Mouse (Mus musculus) hindlimb bud, embryonic 11.5 days (tissue): ENCODE measurements around the gene Slc17a2.

ENCODE experiments used
- DNase-seq: peaks from one replicate; pipeline ENCODE4 v3.0.0-alpha.2; 2012; ENCODE audit warnings: low read depth, low spot score; ENCODE audit errors: extremely low spot score

Slc17a2 gene

DNA sequence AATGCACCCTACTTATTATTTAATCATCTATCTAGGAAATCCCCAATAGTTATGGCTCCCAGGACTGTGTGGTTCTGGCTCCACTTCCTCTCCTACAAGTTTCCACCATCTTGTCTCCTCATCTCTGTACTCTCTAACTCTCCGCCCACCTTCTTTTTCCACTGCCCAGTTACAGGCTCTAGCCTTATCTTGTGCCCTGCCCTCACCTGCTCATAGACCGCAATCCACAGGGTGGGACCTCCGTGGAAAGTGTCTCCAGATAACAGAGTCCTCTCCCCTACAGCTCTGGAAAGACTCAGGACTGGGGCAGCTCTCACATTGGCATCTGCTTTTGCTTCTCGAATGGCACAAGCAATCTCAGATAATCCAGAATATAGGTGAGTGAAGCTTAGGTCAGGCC is 27.8 kb upstream of the Slc17a2 start:
- DNase-seq = no peak

DNA sequence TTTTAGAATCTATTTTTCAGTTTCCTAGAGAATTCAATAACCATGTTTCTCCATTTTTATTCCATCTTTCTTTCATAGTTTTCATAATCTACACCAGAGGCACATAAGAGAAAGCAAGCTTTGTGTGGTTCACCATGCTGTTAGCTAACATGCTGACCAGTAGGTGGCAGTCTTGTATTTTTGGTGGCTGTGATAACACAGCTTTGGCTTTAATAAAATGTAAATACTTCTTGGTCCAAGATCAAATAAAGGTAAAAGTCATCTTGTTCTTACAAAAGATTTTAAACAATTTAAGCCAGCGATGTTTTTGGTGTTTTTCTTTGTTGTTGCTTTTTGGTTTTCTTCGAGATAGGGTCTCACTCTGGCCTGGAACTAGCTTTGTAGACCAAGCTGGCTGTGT is 14.3 kb upstream of the Slc17a2 start:
- DNase-seq = peak; percentile 54

DNA sequence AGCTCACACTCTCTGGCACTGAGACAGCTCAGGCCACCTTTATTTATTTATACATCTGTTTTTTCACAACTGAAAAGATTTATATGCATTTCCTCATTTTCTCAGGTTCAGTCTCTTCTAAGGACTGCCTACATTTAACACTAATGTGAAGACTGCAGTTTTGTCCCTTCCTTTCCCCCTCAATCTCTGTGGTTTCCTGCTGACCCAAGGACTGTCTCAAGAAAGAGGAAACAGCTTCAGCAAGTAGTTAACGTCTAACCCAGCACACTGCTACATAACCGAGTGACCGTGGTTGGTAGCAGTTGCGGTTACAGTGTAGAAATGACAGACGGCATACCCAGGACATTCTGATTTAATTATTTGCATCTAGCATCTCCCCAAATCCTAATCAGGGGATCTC is 7.4 kb upstream of the Slc17a2 start:
- DNase-seq = no peak

DNA sequence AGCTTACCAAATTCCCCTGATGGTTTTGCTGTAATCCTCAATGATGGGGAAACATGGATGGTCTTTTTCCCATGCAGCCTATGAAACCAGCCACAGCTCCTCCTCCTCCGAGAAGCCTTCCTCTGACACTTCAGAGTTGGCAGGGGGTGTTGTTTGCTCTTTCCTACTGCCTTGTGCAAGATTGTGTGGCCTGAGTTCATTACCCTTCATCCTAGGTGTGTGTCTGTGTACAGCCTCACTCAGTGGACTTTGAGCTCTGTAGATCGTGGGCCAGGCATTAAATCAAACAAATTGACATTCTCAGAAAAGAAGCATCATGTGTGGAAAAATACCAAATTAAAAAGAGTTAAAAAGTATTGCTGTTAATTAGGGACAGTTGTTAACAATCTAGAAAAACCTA is 2.3 kb upstream of the Slc17a2 start:
- DNase-seq = no peak

DNA sequence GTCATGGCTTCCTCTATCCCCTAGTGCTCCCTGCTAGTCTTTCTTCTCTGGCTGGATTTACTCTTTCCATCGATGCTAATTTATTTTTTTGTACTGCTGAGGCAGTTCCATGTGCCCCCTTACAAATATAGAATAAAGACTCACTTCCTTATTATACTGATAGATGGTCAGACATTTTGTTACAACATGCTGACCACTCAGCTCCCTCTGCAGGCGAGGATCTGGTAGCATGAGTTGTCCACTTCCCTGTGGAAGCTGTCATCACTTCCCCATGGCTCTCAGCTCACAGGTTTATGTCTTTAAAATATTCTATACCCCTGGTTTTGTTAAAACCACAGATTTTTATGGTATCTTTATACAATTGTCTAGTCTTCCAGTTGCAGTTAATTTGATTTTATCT is 9.4 kb downstream of the Slc17a2 start:
- DNase-seq = no peak

DNA sequence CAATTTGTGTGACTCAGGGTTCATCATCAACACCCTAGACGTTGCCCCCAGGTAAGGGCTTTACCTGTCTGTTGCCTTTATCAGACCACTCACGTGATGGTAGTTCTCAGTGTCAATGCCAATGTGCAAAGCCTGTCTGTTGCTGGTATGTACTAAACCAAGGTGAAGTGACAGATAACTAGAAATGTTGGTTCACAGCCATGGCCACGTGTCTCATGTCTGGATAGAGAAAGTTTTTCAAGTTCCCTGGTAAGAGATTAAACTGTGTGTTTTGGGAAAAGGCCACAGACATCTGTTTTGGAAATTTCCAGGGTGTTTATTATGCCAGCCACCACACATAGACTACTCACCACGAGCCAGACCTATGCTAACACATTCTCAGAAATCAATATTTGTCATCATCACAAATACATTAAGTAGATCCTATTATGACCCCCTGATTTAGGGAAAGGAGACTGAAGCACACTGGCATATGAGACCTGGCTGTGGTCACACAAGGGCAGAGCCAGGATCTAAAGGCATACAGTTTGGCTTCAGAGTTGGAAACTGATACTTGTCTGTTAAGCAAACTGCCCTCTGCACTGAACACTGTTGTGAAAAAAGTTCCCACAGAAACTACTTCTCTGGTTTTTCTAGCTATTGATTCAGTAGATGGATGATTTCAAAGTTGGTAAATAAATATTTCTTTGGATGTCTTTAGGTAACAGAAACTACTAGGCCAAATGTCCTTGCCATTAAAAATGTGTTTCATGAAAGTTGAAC is 13.6 kb downstream of the Slc17a2 start:
- DNase-seq = no peak

DNA sequence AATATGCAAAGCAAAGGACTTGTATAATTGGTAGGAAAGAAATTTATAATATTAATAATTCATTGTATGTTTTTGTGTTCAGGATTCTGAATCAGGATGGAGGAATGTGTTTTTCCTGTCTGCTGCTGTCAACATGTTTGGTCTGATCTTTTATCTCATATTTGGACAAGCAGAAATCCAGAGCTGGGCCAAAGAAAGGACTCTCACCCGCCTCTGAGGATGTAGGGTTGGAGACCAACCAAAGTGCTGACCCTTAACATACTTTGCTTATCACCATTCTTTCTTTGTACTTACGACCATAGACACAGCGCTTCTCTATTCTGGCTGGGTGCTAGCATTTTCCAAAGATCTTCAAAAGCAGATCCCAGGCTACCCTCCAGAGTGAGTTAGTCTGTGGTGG is 15.4 kb downstream of the Slc17a2 start:
- no peak for DNase-seq

DNA sequence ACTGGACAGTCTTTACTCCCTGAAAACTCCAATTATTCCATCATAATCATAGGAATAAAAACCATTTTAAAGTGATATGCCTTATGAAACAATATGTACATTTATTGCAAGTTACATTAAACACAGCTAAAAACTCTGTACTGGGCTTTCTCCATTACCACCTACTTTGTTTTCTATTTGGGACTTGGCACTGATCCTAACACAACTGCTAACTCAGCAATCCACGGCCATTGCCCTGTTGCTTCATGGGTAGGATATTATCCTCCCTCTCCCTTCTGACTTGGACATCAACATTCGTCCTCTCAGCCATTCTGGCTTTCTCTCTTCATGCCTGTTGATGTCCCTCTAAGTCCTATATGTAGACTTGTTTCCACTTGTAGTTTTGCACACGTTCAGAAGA is 19.8 kb downstream of the Slc17a2 start:
- DNase-seq = no peak

DNA sequence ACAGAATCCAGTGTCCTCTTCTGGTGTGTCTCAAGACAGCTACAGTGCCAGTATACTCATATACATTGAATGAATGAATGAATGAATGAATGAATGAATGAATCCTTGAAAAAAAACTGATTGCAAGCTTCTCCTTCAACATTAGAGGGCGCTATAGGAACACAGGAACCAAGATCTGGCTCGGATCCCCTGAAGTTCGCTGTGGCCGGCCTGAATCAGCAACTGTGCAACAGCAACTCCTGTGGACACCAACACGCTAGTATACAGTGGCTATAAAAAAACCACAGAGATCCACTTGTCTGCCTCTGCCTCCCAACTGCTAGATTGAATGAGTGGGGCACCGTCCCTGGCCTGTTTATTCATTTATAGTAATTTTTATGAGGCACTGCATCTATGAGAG is 26.3 kb downstream of the Slc17a2 start:
- no peak for DNase-seq

DNA sequence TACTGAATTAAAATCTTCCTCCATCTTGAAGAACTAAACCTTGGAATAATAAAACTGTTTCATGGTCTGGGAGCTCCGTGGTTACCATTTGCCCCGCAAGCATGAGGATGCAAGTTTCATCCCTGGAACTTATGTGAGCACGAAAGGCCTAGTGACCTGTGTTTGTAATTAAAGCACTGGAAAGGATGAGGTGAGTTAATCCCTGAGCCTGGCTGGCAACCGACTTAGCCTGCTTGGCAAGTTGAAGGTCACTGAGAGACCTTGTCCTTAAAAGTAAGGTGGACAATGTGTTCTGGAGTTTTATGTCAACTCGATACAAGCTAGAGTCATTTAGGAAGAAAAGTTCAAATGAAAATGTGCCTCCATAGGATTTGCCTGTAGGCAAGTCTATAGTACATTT is 28.0 kb downstream of the Slc17a2 start:
- DNase-seq = no peak

DNA sequence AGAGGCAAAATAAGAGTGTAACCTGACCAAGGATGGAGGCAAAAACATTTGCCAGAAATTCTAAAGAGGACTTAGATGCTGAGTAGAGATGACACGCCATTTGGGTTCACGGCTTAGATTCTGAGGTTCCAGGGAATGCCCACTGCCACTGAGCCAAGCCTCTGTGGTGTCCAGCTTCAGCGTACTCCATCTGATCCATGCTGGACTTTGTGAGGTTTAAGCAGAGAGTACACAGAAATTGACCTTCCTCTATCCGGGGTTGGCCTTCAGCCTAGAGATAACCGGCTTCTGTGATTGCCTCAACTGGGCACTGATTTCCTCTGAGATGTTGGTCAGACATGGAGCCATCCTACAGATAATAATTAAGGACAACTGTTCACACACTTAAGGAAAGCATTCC is 29.8 kb downstream of the Slc17a2 start:
- no peak for DNase-seq

DNA sequence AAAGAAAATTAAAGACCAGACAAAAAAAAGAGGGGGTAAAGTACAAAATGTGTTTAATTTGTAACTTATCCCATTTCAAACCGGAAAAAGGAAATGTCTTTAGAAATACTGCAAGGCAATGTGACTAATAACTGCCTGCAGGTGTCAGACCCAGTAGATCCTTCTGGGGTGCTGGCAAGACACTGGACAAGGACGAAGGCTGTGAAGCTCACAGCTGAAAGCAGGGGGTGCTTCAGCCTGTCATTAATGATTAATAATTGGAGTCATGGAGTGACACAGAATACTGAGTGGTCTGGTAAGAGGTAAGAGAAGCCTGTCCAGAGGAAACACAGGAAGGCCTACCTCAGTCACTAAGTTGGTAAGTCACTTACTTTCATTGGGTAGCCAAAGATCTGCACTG is 32.5 kb downstream of the Slc17a2 start, which contains the start of gene Slc17a3:
Gene Slc17a3, plus strand, starts transcription at position 127 of the 400 bp plus-strand sequence.
- DNase-seq = no peak

DNA sequence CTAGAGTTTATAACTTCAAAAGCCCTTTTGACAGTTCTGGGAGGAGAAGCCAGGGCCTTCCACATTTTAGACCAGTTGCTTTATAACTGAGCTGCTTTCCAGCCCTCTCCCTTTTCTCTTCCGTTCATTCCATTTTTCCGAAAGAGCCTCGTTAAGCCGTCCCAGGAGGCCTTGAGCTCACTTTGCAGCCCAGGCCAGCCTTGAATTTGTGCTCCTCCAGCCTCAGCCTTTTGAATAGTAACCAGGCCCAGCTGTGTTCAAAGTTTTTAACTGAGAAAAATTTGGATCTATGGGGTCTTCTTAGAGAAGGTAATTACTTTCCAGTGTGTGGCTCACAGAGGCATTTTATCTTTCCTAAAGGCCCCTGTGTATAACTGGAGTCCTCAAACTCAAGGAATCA is 39.1 kb downstream of the Slc17a2 start:
- no peak for DNase-seq

DNA sequence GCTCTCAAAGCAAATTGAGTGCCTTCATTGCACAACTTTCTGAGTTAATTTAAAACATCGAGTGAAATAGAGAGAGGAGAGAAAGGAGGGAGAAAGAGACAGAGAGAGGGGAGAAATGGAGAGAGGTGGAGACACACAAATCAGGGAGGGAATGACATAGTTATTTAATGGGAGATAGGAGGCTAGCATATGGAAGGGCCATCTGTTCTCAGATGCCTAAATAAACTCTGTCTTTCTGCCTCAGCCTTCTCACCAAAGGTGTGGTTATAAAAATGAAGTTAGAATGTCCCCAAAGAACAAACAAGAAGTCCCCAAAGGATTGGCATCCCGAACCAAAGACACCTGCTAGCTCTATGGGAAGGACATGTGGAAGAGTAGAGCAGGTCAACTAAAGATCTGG is 42.5 kb downstream of the Slc17a2 start:
- no peak for DNase-seq

DNA sequence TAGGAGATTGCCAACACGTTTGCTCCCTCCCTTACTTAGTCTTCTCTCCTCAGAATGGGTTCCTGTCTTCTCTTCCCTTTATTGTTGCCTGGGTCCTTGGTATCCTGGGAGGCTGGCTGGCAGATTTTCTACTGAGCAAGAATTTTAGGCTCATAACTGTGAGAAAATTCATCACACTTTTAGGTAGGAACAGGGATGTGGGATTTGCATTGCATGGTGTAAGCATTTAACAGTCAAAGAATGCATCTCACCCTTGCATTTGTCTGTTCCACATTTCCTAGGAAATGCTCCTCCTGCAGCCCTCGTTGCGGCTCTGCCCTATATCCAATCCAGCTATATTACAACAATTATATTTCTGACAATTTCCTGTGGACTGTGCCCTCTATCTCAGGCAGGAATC is 49.6 kb downstream of the Slc17a2 start:
- no peak for DNase-seq

DNA sequence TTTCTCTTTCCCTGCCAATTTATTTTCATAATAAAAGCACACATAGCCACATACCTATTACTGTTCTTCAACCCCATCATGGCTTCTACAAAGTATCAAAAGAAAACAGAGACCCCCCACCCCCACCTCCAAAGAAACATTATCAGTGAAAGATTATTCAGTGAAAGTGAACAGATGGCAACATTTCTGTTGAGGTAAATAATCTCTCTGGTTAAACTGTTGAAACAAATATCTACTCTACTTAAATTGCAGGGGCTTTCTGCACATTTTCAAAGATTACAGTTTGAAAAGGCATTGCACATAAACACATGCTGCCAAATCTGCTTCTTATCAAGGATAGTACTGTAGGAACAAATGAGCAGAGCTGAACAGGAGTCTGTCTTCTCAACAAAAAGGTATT is 55.0 kb downstream of the Slc17a2 start:
- DNase-seq = no peak

DNA sequence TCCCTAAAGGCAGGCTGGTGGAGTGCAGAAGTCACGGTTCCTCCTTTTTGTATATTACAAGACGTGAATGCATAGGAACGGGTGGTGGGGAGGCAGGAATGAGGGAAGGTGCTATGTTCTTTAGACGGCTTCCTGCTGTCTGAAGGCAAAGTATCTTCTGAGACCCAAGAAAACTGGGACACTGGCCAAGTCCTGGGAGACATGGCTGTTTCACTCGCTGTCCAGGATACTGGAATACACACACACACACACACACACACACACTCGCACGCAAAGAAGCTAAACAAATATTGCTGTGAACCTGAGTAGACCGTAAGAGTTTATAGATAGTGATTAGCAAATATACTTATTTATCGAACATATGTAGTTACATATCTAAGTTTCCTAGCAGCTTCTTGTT is 57.9 kb downstream of the Slc17a2 start:
- no peak for DNase-seq

DNA sequence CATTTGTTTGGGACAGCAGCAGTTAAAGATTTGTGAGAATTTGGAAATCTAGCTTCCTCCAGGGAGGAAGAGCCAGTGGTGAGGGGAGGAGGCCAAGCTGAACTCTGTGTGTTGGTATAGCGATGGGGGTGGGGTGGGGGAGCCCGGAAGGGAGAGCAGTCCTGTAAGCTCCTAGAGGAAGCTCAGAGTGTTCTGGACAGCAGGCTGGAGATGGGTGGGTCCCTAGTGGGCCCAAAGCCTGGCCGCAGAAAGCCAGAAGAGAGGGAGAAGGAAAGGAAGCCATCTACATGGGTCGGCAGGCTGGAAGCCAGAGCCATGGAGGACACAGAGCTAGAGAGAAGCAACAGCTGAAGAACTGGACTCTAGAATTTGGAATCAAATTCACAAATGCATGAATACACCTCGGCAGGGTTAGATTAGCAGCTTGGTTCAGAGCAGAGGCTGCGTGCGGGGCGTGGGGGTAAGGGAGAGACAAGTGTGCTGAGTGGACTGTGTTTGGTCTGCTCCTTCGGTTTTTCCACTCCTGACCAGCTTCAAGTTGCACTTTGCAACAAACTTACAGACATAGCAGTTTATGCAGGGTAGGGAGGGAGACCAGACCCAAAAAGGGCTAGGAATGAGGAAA is 59.4 kb downstream of the Slc17a2 start:
- no peak for DNase-seq

DNA sequence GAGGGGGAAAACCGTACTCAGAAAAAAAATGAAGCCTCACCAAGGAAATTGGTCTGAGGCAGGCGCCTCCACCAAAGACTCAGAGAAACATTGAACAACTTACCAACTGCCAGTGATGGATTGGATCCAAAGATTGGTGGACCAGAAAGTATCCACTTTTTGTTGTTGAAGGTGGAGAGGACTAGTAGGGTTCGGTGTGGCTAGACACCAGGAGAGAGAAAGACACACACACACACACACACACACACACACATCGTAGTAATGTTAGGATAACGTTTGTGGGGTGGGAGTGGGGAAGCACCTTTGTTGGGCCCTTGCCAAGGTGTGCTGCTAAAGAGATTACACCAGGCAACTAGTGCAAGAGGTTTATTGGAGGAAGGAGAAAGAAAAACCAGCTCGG is 60.2 kb downstream of the Slc17a2 start:
- DNase-seq = no peak

DNA sequence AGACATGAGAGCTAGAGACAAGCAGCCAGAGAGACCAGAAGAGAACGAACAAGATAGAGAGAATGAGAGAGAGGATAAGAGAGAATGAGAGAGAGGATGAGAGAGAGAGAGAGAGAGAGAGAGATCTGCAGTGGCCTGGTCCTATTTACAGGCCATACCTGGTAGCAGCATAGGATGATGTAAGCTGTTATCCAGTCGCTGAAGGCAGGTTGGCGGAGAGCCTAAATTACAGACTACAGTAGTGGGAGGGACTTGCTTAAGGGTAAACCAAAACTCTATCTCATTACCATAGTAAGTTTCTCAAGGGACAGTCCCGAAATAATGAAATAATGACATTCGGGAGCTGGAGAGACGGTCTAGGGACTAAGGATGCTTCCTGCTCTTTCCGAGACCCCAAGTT is 60.6 kb downstream of the Slc17a2 start, which contains the start of gene Slc17a1:
Gene Slc17a1, plus strand, starts transcription at position 346 of the 400 bp plus-strand sequence.
- DNase-seq = no peak

DNA sequence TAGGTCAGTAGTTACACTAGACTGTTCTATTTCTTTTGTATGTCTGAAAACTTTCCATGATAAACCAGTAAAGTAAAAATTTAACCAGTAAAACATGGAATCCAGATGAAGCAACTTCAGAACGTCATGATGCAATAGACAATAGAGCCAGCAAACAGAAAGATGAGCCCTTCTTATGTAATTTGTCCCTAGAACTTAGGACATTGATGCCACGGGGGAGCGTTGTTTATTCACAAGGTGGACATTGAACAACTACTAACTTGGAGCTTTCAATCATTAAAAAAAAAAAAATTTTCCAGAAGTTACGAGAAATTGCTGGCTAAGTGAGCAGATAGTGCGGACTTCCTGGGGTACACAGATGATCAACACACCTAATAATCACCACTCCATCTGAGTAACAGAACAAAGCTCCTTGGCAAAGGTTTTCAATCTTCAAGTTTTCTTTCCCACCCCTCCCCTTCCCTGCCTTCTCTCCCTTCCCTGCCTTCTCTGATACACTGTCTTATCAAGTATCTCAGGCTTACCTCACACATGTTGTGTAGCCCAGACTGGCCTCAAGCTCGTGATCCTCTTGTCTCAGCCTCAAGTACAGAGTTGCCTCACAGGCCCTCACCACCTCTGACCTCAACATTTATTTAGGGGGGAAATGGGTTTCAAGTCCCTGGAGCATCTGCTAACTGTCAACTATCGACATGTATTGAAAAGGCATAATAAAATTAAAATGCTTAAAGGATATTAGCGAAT is 62.2 kb downstream of the Slc17a2 start:
- no peak for DNase-seq

DNA sequence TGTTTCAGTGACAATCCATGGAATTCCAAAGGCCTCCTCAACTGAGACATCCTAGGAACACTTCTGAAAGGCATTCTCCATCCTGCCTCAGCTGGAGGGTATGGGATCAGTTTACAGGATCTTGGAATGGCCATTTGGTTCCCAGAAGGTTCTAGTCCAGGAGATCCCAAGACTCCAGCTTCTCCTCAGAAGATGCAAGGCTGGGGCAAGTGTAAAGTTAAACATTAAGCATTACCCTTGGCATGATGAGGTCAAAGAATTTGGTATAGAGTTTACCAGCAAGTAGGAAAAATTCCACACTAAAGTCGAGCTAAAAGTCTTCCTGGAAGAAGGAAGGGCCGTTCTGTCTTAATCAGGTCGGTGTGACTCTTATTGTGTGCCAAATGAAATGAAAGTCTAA is 63.2 kb downstream of the Slc17a2 start:
- no peak for DNase-seq
